Mouse (Mus musculus) limb, embryonic 13.5 days (tissue): ENCODE results near the gene Gng12. TPM values are rescaled to one million over a fixed set of nuclear protein-coding genes. Genes with fewer than 3 reads are reported as not detected.
A peak's percentile ranks its signal among the peaks of the same experiment; 100 is the strongest.

ENCODE experiments used
- ATAC-seq: fragments of 200-750 bp; cut with Nextera tagmentation; 2 replicates; pipeline ENCODE4 v1.8.0; 2017; ENCODE audit warnings: low read depth, moderate number of reproducible peaks, moderate TSS enrichment; ENCODE audit not compliant: low FRiP score
- H3K27ac ChIP-seq: fragments of 300-500 bp; sonication (generic); 2 replicates; pipeline ENCODE4 v1.5.1; 2015; ENCODE audit warnings: inconsistent platforms, mild to moderate bottlenecking, moderate library complexity
- H3K27me3 ChIP-seq: fragments of 300-500 bp; sonication (generic); 2 replicates; pipeline ENCODE4 v1.6.1; 2015; ENCODE audit warnings: mild to moderate bottlenecking, inconsistent platforms
- H3K36me3 ChIP-seq: fragments of 300-500 bp; sonication (generic); 2 replicates; pipeline ENCODE4 v1.6.1; 2015; ENCODE audit warnings: inconsistent platforms, mild to moderate bottlenecking, moderate library complexity
- H3K4me1 ChIP-seq: fragments of 300-500 bp; sonication (generic); 2 replicates; pipeline ENCODE4 v1.6.1; 2015; ENCODE audit warnings: inconsistent platforms
- H3K4me2 ChIP-seq: fragments of 300-500 bp; sonication (generic); replicated peaks from 2 replicates; pipeline ENCODE4 v1.6.1; 2015; ENCODE audit warnings: inconsistent platforms, mild to moderate bottlenecking, moderate library complexity
- H3K4me3 ChIP-seq: fragments of 300-500 bp; sonication (generic); 2 replicates; pipeline ENCODE4 v1.5.1; 2015; ENCODE audit warnings: moderate library complexity, mild to moderate bottlenecking, inconsistent platforms
- H3K9ac ChIP-seq: fragments of 300-500 bp; sonication (generic); 2 replicates; pipeline ENCODE4 v1.6.1; 2015; ENCODE audit warnings: mild to moderate bottlenecking, inconsistent platforms
- H3K9me3 ChIP-seq: fragments of 300-500 bp; sonication (generic); 2 replicates; pipeline ENCODE4 v1.6.1; 2016; ENCODE audit warnings: inconsistent platforms
- WGBS: fragments of 180-500 bp; shearing (Covaris S2); methylation state at CpG from one replicate; pipeline ENCODE4 v1.1.7; 2015; 5-methylcytosine and 5-hydroxymethylcytosine counted together
- polyA plus RNA-seq: library from polyadenylated mRNA; unstranded; fragments of >200 nt; fragmentation: Nextera tagmentation; extraction: Ambion mirVana; gene quantifications from 2 replicates; pipeline ENCODE4 v1.2.1, GENCODE M21; 2015

The Gng12 gene
- polyA plus RNA-seq, 1 experiment from 2014 or later: 58.5 TPM

DNA sequence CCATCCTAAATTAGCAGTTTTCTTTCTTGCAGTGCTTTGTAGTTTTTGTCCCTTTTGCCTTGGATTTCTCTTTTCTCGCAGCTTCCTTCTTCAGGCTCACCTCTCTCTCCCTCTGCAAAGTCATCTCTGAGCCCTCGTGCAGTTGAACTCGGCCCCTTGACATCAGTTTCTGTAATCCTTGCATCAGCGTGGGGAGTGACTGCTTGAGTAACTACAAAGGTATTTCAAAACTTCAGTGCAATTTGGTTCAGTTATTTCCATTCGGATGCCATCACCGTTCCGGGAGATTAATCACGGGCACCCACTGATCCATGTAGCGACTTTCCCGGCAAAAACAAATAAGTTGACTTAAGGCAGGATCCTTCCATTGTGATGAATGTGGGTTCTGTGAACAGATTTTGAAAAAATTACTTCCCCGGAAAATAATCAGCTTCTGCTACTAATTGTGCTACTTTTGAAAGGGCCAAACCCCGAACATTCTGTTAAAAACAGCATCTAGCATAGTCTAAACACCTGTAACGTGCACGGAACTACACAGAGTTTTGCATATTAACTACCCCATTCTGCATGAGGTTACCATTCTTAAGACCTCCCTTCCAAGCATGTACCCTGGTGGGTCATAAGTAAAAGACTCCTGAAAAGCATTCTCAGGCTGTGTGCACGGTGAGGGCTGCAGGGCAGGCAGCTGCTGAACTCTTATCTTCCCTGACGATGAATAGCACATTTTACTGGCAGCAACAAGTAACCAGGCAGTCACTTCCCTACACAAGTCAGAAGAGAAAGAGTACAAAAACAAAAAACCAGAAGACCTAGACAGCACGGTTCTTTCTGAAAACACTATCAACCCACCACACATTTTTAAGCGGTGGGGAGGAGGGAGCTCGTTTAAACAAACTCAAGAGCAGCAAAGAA lies 139.4 kb downstream of the Gng12 start:
- peak overlapping the region; percentile 85 for H3K9ac ChIP-seq
- no peak overlapping the region for H3K27ac ChIP-seq
- peak overlapping the region; percentile 81 for H3K4me3 ChIP-seq
- peak overlapping the region; percentile 73 for H3K4me2 ChIP-seq
- H3K36me3 ChIP-seq: no peaks in the 10 kb centered on the region
- H3K4me1 ChIP-seq: peaks cover 14% of the 10 kb centered on the region
- ATAC-seq: no peak
- 20% methylated on average over 19 of the region's 19 CpGs for WGBS
- no peaks in the 10 kb centered on the region for H3K27me3 ChIP-seq
- no peaks in the 10 kb centered on the region for H3K9me3 ChIP-seq

DNA sequence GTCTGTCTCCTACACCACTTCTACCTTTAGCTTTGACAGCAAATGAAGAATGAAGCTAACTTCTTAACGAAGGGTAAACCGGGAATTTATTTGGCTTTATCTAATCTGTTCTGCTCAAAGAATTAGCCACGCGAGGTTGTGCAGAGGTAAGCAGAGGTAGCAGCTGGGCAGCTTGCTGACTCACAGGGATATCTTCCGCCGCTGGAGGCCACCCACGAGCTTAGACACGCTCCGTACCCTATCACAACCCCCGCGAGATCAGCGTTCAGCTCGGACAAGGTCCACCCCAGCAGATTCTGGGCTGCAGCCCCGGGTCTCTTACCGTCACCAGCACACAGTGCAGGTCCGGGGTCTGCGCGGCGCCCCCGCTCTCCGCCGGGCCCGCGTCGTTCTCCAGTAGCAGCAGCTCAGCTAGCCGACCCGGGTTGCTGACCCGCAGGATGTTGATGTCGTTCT lies 140.2 kb downstream of the Gng12 start:
- peak overlapping the region; percentile 90 for H3K27ac ChIP-seq
- H3K36me3 ChIP-seq: no peaks in the 10 kb centered on the region
- peak overlapping the region; percentile 81 for H3K4me3 ChIP-seq
- peak; percentile 64 for ATAC-seq
- no peaks in the 10 kb centered on the region for H3K9me3 ChIP-seq
- H3K4me1 ChIP-seq: peaks cover 14% of the 10 kb centered on the region
- no peaks in the 10 kb centered on the region for H3K27me3 ChIP-seq
- under 1% methylated on average over 29 of the region's 29 CpGs for WGBS
- H3K9ac ChIP-seq: peak overlapping the region; percentile 85
- peak overlapping the region; percentile 73 for H3K4me2 ChIP-seq

DNA sequence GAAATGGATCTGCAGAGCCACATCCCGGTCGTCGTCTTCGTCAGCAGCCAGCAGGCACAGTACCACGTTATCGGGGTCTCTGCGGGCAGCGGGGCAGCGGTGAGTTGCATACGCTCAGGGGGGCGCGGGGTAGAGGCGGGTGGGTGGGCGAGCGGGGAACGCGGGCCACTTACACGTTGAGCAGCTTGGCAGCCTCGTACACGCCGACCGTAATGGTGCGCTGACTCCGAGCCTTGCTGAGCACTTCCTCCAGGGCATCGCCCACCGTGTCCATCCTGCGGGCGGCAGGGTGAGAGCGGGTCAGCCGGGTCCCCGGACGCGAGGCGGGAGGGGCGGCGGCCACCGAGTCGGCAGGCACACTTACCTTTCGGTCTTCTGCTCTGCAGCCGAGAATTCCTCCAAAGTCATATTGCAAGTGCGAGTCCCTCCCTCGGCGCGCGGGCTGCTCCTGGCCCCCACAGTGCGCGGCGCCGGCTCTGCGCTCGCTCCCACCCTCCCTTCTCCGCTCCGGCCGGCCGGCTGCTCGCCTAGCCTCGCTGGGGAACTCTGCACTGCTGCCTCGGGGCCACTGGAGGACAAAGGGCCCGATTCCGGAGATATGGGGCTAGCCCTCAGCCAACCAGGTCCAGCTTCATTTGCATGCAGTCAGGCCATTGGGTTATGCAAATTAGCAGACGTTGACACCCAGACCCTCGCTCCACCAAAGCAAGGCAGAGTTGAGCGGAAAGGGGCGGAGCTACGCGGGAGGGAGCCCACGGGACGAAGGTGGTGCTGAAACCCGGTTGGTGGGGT lies 140.8 kb downstream of the Gng12 start, which contains the start of gene Gadd45a:
TSS of gene Gadd45a (minus strand) at position 621 of the 792 bp plus-strand sequence.
- Histone ChIP-seq H3K36me3 (no peaks in the 10 kb centered on the region), H3K9me3 (no peaks in the 10 kb centered on the region), H3K9ac (peak within 1 kb of the TSS; percentile 85), H3K4me3 (peak within 1 kb of the TSS; percentile 81), H3K4me2 (peak within 1 kb of the TSS; percentile 73), H3K27me3 (no peaks in the 10 kb centered on the region), H3K27ac (peak within 1 kb of the TSS; percentile 90), H3K4me1 (peaks cover 14% of the 10 kb centered on the region)
- under 1% methylated on average over 66 of the region's 69 CpGs for WGBS
- peak; percentile 98 for ATAC-seq

DNA sequence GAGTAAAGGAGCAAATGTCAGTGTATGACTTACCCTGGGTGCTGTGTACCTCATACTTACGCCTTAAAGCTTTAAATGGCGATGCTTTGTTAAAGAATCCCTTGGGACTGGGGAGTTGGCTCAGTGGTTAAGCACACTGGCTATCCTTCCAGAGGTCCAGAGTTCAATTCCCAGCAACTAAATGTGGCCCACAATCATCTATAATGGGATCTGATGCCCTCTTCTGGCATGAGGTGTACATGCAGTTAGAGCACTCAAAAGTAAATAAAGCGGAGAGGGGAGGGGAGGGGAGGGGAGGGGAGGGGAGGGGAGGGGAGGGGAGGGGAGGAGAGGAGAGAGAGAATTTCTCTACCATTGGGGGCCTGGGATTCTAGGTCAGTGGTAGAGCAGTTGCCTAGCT lies 142.8 kb downstream of the Gng12 start:
- no peak overlapping the region for H3K27ac ChIP-seq
- WGBS: 94% methylated on average over 3 of the region's 3 CpGs
- no peak overlapping the region for H3K4me3 ChIP-seq
- no peaks in the 10 kb centered on the region for H3K36me3 ChIP-seq
- no peaks in the 10 kb centered on the region for H3K27me3 ChIP-seq
- H3K9me3 ChIP-seq: no peaks in the 10 kb centered on the region
- peaks cover 14% of the 10 kb centered on the region for H3K4me1 ChIP-seq
- H3K4me2 ChIP-seq: no peak overlapping the region
- ATAC-seq: no peak
- no peak overlapping the region for H3K9ac ChIP-seq

DNA sequence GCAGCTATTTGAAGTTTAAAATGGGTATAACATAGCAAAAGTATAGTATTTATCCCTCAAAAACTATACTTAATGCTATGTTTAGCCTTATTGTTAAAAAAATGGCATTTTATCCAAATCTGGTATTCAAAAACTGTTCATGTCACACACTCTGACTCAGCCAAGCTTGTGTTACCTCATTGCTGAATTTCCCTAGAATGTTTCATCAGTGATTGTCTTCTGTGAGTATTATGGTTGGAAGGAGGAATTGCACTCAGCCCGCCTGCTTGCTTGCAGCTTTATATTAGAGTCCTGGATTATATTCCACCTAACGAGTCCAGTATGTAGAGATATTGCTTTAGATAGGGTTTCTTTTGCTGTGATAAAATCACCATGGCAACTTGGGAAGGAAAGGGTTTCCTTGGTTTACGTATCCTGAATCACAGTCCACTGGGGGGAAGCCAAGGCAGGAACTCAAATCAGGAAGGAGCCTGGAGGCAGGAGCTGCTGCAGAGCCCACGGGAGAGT lies 144.8 kb downstream of the Gng12 start:
- Histone ChIP-seq H3K4me3 (no peak overlapping the region), H3K4me2 (no peak overlapping the region), H3K4me1 (peaks cover 7% of the 10 kb centered on the region), H3K36me3 (no peaks in the 10 kb centered on the region), H3K27me3 (no peaks in the 10 kb centered on the region), H3K9me3 (no peaks in the 10 kb centered on the region), H3K27ac (no peak overlapping the region), H3K9ac (no peak overlapping the region)
- ATAC-seq: no peak
- 51% methylated on average over 4 of the region's 4 CpGs for WGBS

DNA sequence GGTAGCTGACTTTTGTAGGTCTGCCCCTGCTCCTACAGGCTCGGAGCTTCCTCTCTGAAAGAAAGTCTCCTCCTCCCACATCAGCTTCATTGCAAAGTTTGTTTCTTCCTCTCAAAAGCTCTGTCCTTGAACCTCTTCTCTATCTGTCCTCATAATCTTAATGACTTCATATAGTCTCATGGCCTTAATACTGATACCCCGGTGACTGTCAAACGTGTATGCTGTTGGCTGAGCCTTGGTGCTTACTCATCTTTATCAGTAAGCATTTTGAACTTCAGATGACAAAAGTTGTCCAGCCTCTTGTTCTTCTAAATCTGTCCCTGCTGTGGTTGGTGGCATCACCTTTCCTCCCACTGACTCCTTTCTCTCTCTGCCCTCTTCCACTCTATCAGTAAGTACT lies 149.2 kb downstream of the Gng12 start:
- WGBS: 89% methylated on average over 3 of the region's 3 CpGs
- H3K4me2 ChIP-seq: no peak overlapping the region
- no peak for ATAC-seq
- no peaks in the 10 kb centered on the region for H3K36me3 ChIP-seq
- H3K27ac ChIP-seq: no peak overlapping the region
- no peak overlapping the region for H3K9ac ChIP-seq
- H3K27me3 ChIP-seq: no peaks in the 10 kb centered on the region
- no peaks in the 10 kb centered on the region for H3K9me3 ChIP-seq
- H3K4me1 ChIP-seq: peaks cover 10% of the 10 kb centered on the region
- no peak overlapping the region for H3K4me3 ChIP-seq

DNA sequence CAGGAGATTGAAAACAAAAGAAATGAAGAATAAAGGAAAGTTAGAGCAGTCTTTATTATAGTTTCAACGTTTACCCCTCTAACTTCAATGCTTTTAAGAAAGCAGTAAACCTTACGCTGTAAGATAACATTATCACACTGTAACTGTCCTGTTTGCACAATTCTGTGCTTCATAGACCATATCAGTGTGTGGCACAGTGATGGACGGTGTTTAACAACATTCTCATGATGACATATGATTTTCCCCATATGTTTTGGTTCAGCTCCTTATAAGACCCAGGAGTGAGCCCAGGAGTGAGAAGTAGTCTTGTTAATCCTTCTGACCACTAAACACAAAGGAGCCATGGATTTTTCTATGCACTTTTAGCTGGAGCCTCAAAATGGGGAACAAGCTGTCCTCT lies 150.7 kb downstream of the Gng12 start:
- Histone ChIP-seq H3K36me3 (no peaks in the 10 kb centered on the region), H3K4me3 (no peak overlapping the region), H3K9me3 (no peaks in the 10 kb centered on the region), H3K9ac (no peak overlapping the region), H3K4me1 (peaks cover 10% of the 10 kb centered on the region), H3K27ac (no peak overlapping the region), H3K4me2 (no peak overlapping the region), H3K27me3 (no peaks in the 10 kb centered on the region)
- WGBS: 61% methylated on average over 3 of the region's 3 CpGs
- ATAC-seq: no peak

DNA sequence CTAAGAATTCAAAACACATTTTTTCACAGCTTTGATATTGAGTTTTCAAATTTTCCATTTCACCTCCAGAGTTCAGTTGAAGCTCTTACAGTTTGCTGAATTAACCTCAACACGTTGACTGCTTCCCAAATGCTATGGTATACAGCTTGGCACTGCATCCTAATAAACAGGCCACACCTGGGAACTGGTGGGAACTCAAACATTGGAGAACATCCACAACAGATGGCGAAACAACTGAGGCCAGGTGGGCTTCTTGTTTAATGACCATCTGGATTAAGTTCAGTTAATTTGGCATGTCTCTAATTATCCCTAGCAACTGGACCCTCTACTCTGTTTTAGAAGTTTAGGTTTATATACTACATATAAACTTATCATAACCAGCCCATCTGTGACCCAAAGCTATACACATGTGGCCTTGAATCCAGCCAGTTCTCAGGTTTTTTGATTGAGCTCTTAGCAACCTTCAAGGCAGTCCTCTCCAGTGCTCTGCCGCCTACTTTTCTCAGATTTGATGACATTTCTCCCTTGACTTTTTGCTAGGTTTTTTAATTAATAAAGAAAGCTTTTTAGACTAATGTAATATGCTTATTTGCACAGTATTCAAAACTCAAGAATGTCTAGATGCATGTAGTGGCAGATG lies 152.0 kb downstream of the Gng12 start:
- Histone ChIP-seq H3K9ac (no peak overlapping the region), H3K4me3 (no peak overlapping the region), H3K27ac (no peak overlapping the region), H3K9me3 (no peaks in the 10 kb centered on the region), H3K4me1 (peaks cover 10% of the 10 kb centered on the region), H3K27me3 (no peaks in the 10 kb centered on the region), H3K36me3 (no peaks in the 10 kb centered on the region), H3K4me2 (no peak overlapping the region)
- WGBS: 28% methylated on average over 3 of the region's 3 CpGs
- no peak for ATAC-seq

DNA sequence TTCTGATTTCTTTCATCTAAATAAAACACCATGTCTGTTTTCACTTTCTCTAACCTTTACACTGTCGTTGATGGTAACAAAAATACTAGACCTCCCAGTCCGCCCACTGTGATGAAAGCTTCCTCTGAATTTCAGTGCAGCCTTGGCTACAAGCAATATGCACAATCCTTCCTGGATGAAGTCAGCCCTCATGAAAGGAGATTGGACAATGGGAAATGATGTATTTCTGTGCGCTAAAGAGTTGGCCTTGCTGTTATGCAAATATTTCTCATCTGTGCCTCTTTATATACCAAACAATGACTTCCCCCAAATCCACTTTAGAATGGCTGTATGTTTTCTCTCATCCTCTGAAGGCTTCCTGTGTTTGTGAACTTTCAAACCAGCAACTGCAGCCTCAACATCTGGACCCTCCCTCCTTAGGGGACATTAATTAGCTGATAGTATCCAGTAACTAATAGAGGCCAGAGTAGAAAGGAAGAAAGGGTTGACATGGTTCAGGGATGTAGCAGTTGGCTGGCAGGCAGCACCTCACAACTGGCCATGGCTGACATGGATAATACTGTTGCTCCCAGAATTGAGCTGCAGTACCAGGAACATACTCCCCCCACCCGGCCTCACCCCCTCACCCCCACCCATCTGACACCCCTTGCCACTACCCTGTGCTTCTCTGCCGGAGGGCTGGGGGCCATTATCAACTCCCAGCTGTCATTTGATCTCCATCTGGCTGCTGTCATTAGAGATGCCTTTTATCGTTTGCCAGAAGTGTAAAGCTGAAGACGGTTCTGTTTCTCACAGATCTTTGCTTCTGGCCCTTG lies 152.9 kb downstream of the Gng12 start:
- WGBS: 26% methylated on average over 7 of the region's 7 CpGs
- no peaks in the 10 kb centered on the region for H3K27me3 ChIP-seq
- H3K4me1 ChIP-seq: peaks cover 10% of the 10 kb centered on the region
- H3K4me2 ChIP-seq: no peak overlapping the region
- H3K27ac ChIP-seq: no peak overlapping the region
- H3K4me3 ChIP-seq: no peak overlapping the region
- ATAC-seq: peak; percentile 36; the same call in 1 of the 2 replicates
- no peaks in the 10 kb centered on the region for H3K36me3 ChIP-seq
- no peaks in the 10 kb centered on the region for H3K9me3 ChIP-seq
- H3K9ac ChIP-seq: no peak overlapping the region

DNA sequence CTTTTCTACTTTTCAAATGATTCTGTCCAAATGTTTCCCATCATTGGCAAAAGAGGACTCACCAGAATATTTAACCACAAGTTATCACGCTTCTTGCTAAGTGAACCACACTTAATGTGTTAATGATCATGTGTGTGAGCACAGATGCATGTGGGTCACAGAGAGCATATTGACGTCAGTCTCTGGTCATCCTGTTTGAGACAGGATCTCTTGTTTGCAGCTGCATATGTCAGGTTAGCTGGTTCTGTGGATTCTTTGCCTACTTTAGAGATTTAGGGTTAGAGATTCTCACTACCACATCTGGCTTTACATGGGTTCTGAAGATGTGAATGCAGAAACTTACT lies 153.5 kb downstream of the Gng12 start:
- H3K27me3 ChIP-seq: no peaks in the 10 kb centered on the region
- H3K4me2 ChIP-seq: no peak overlapping the region
- peaks cover 10% of the 10 kb centered on the region for H3K4me1 ChIP-seq
- no peak overlapping the region for H3K9ac ChIP-seq
- 27% methylated on average over 2 of the region's 2 CpGs for WGBS
- H3K27ac ChIP-seq: no peak overlapping the region
- no peak for ATAC-seq
- no peaks in the 10 kb centered on the region for H3K36me3 ChIP-seq
- H3K9me3 ChIP-seq: no peaks in the 10 kb centered on the region
- H3K4me3 ChIP-seq: no peak overlapping the region

DNA sequence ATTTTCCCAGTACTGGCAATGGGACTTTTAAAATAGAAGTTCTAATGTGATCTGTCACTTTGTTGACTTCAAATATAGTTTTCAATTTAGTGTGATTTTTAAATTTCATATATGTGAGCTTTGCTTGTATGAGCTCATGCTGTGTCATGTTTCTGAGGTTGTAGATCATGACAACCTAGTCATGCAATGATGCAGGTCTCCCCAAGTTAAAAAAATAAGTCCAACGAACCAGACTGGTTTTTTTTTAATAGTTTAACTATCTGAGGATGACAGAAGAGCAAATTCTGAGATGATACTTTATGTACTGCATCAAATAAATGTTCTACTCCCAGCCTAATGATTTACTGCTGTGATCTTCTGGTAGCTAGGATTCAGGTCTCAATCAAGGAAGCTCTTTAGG lies 153.9 kb downstream of the Gng12 start:
- H3K4me2 ChIP-seq: no peak overlapping the region
- no peak for ATAC-seq
- WGBS: 55% methylated on average over 1 of the region's 1 CpGs
- no peaks in the 10 kb centered on the region for H3K9me3 ChIP-seq
- H3K9ac ChIP-seq: no peak overlapping the region
- H3K27ac ChIP-seq: no peak overlapping the region
- H3K4me3 ChIP-seq: no peak overlapping the region
- no peaks in the 10 kb centered on the region for H3K36me3 ChIP-seq
- peaks cover 10% of the 10 kb centered on the region for H3K4me1 ChIP-seq
- H3K27me3 ChIP-seq: no peaks in the 10 kb centered on the region
